Mouse (Mus musculus): ENCODE results near the gene Ppp1r12b.

Gene Ppp1r12b

GRCm38 (mm10) chr1:134754818-134755217, 200.9 kb downstream of the Ppp1r12b start:
- TF ChIP-seq GATA4 (IDR thresholded peaks at IDR 0.05; ENCODE audit: insufficient replicate concordance, low read length) = no peak

- TF ChIP-seq GATA4 (IDR thresholded peaks at IDR 0.05; ENCODE audit: insufficient replicate concordance, low read length) = no peak
Observed at GRCm38 (mm10) chr1:134753751-134754630, 201.8 kb downstream of the Ppp1r12b start.

GRCm38 (mm10) chr1:134752447-134752846, 203.3 kb downstream of the Ppp1r12b start:
- no peak for TF ChIP-seq GATA4 (IDR thresholded peaks at IDR 0.05; ENCODE audit: insufficient replicate concordance, low read length)

GRCm38 (mm10) chr1:134749889-134750288, 205.9 kb downstream of the Ppp1r12b start:
- no peak for TF ChIP-seq GATA4 (IDR thresholded peaks at IDR 0.05; ENCODE audit: insufficient replicate concordance, low read length)

- TF ChIP-seq GATA4 (IDR thresholded peaks at IDR 0.05; ENCODE audit: insufficient replicate concordance, low read length) = no peak
Observed at GRCm38 (mm10) chr1:134747236-134748174, 208.2 kb downstream of the Ppp1r12b start.

GRCm38 (mm10) chr1:134745648-134746047, 210.1 kb downstream of the Ppp1r12b start:
- TF ChIP-seq GATA4 (IDR thresholded peaks at IDR 0.05; ENCODE audit: insufficient replicate concordance, low read length) = no peak

GRCm38 (mm10) chr1:134741946-134742661, 213.6 kb downstream of the Ppp1r12b start:
- no peak for TF ChIP-seq GATA4 (IDR thresholded peaks at IDR 0.05; ENCODE audit: insufficient replicate concordance, low read length)

GRCm38 (mm10) chr1:134741433-134741832, 214.3 kb downstream of the Ppp1r12b start:
- TF ChIP-seq GATA4 (IDR thresholded peaks at IDR 0.05; ENCODE audit: insufficient replicate concordance, low read length) = no peak

- TF ChIP-seq GATA4 (IDR thresholded peaks at IDR 0.05; ENCODE audit: insufficient replicate concordance, low read length) = no peak
Observed at GRCm38 (mm10) chr1:134737463-134737862, 218.3 kb downstream of the Ppp1r12b start.

- TF ChIP-seq GATA4 (IDR thresholded peaks at IDR 0.05; ENCODE audit: insufficient replicate concordance, low read length) = no peak
Observed at GRCm38 (mm10) chr1:134733659-134734058, 222.1 kb downstream of the Ppp1r12b start.

GRCm38 (mm10) chr1:134727256-134727655, 228.5 kb downstream of the Ppp1r12b start:
- TF ChIP-seq GATA4 (IDR thresholded peaks at IDR 0.05; ENCODE audit: insufficient replicate concordance, low read length) = no peak

- no peak for TF ChIP-seq GATA4 (IDR thresholded peaks at IDR 0.05; ENCODE audit: insufficient replicate concordance, low read length)
Observed at GRCm38 (mm10) chr1:134726480-134726879, 229.3 kb downstream of the Ppp1r12b start.

GRCm38 (mm10) chr1:134725276-134725675, 230.5 kb downstream of the Ppp1r12b start:
- no peak for TF ChIP-seq GATA4 (IDR thresholded peaks at IDR 0.05; ENCODE audit: insufficient replicate concordance, low read length)

- no peak for TF ChIP-seq GATA4 (IDR thresholded peaks at IDR 0.05; ENCODE audit: insufficient replicate concordance, low read length)
Observed at GRCm38 (mm10) chr1:134722891-134723290, 232.9 kb downstream of the Ppp1r12b start.

- no peak for TF ChIP-seq GATA4 (IDR thresholded peaks at IDR 0.05; ENCODE audit: insufficient replicate concordance, low read length)
Observed at GRCm38 (mm10) chr1:134721486-134721885, 234.3 kb downstream of the Ppp1r12b start.

Measured in liver, adult (tissue).